Comparison of ENCODE assay signal across 16 mouse cellular contexts in the genomic region with DNA sequence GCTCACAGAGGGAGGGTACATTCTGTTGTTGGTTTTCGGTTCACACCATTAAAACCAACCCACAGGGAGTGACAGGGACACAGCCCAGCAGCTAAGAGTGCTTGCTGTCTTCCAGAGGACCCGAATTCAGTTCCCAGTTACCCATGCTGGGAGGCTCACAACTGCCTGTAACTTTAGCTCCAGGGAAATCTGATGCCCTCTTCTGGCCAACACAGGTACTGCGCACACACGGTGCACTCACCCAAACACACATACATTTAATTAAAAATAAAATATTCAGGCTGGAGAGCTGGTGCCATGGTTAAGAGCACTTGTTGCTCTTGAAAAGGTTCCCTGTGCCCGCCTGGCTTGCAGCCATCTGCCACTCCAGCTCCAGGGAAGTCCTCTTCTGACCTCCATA.
DNase-seq lines count a peak whose midpoint lies in the region; ATAC-seq and TF ChIP-seq lines count a peak whose summit lies in the region.
"Had no signal": no experiment of that assay in that cellular context is flagged by ENCODE, and none has a peak within 500 bp of the region (broad histone marks: within the 10 kb centered on the region; RNA-seq: fewer than 3 reads in every experiment).

No protein-coding gene starts in this region.

- no peak for TF ChIP-seq POLR2A in testis, adult 2 months (IDR thresholded peaks at IDR 0.05; ENCODE audit: control insufficient read depth, low read depth, low read length)

- H3K4me2 ChIP-seq in hindbrain, postnatal 0 days (ENCODE audit: low read depth, low read length) = no peak overlapping the region
- no peak overlapping the region for H3K4me2 ChIP-seq in hindbrain, embryonic 12.5 days (replicated peaks)
- H3K4me2 ChIP-seq: heart, embryonic 13.5 days; hindbrain, embryonic 13.5 days; limb, embryonic 12.5 days; midbrain, embryonic 12.5 days; neural tube, embryonic 12.5 days had no signal

- H3K4me3 ChIP-seq in hindbrain, postnatal 0 days (ENCODE audit: low read length) = no peak overlapping the region
- H3K4me3 ChIP-seq in hindbrain, embryonic 12.5 days = no peak overlapping the region
- H3K4me3 ChIP-seq in testis, adult 2 months (ENCODE audit: control insufficient read depth, low read depth, low read length) = no peak overlapping the region
- H3K4me3 ChIP-seq in embryonic facial prominence, embryonic 10.5 days = no peak overlapping the region
- H3K4me3 ChIP-seq: forebrain, embryonic 10.5 days; heart, embryonic 13.5 days; hindbrain, embryonic 13.5 days; limb, embryonic 12.5 days; midbrain, embryonic 12.5 days; neural tube, embryonic 12.5 days had no signal

- H3K36me3 ChIP-seq in hindbrain, postnatal 0 days (ENCODE audit: insufficient read depth, low read length) = no peaks in the 10 kb centered on the region
- no peaks in the 10 kb centered on the region for H3K36me3 ChIP-seq in hindbrain, embryonic 12.5 days
- no peaks in the 10 kb centered on the region for H3K36me3 ChIP-seq in testis, adult 2 months (ENCODE audit: control insufficient read depth, insufficient read depth, low read length)
- no peaks in the 10 kb centered on the region for H3K36me3 ChIP-seq in embryonic facial prominence, embryonic 10.5 days (replicated peaks)
- H3K36me3 ChIP-seq: forebrain, embryonic 10.5 days; heart, embryonic 13.5 days; hindbrain, embryonic 13.5 days; limb, embryonic 12.5 days; midbrain, embryonic 12.5 days; neural tube, embryonic 12.5 days had no signal

- 0 out of 2 replicates have a peak, but pooled peaks cover 8% of the 10 kb centered on the region for H3K27me3 ChIP-seq in hindbrain, postnatal 0 days (ENCODE audit: insufficient read depth, low read length)
- H3K27me3 ChIP-seq in hindbrain, embryonic 12.5 days = no peaks in the 10 kb centered on the region
- no peaks in the 10 kb centered on the region for H3K27me3 ChIP-seq in testis, adult 2 months (ENCODE audit: control insufficient read depth, insufficient read depth, low read length)
- peaks cover 37% of the 10 kb centered on the region for H3K27me3 ChIP-seq in embryonic facial prominence, embryonic 10.5 days (replicated peaks; ENCODE audit: low read depth, poor library complexity, severe bottlenecking)
- H3K27me3 ChIP-seq: midbrain, embryonic 12.5 days; neural tube, embryonic 12.5 days had no signal

- 92% methylated on average over 5 of the region's 5 CpGs for WGBS in hindbrain, postnatal 0 days
- 96% methylated on average over 5 of the region's 5 CpGs for WGBS in hindbrain, embryonic 12.5 days
- 94% methylated on average over 5 of the region's 5 CpGs for WGBS in embryonic facial prominence, embryonic 10.5 days

- no peak overlapping the region for H3K9ac ChIP-seq in hindbrain, postnatal 0 days (replicated peaks; ENCODE audit: low read length)
- H3K9ac ChIP-seq in hindbrain, embryonic 12.5 days = no peak overlapping the region
- H3K9ac ChIP-seq: heart, embryonic 13.5 days; hindbrain, embryonic 13.5 days; limb, embryonic 12.5 days; midbrain, embryonic 12.5 days; neural tube, embryonic 12.5 days had no signal

- TF ChIP-seq CTCF in hindbrain, postnatal 0 days (IDR thresholded peaks at IDR 0.05; ENCODE audit: low read depth) = peak; percentile 48; the same call in 1 of the 2 replicates
- peak; percentile 77 for TF ChIP-seq CTCF in testis, adult 2 months (IDR thresholded peaks at IDR 0.05; ENCODE audit: control insufficient read depth, insufficient read depth, insufficient replicate concordance, low read depth, low read length)

- DNase-seq in hindbrain, postnatal 0 days (ENCODE audit: low spot score) = no peak
- DNase-seq in testis, postnatal 10 days (ENCODE audit: low spot score) = no peak
- DNase-seq in c-Kit-positive CD71-positive TER-119-positive erythroid progenitor cells, embryonic 14.5 days (ENCODE audit: low spot score) = peak; percentile 16
- no peak for DNase-seq in embryonic facial prominence, embryonic 10.5 days (ENCODE audit: low spot score)
- DNase-seq: cerebellum, postnatal 10 days; kidney, postnatal 10 days; lung, postnatal 14 days had no signal

- H3K9me3 ChIP-seq in hindbrain, postnatal 0 days (ENCODE audit: low read length) = no peaks in the 10 kb centered on the region
- no peaks in the 10 kb centered on the region for H3K9me3 ChIP-seq in hindbrain, embryonic 12.5 days (replicated peaks)
- 0 out of 2 replicates have a peak, but pooled peaks cover 4% of the 10 kb centered on the region for H3K9me3 ChIP-seq in embryonic facial prominence, embryonic 10.5 days
- H3K9me3 ChIP-seq: hindbrain, embryonic 13.5 days; midbrain, embryonic 12.5 days; neural tube, embryonic 12.5 days had no signal

- H3K4me1 ChIP-seq in hindbrain, postnatal 0 days (ENCODE audit: insufficient read depth, low read length) = no peaks in the 10 kb centered on the region
- H3K4me1 ChIP-seq in hindbrain, embryonic 12.5 days = peaks cover 18% of the 10 kb centered on the region
- no peaks in the 10 kb centered on the region for H3K4me1 ChIP-seq in testis, adult 2 months (ENCODE audit: control insufficient read depth, insufficient read depth, low read length)
- H3K4me1 ChIP-seq in embryonic facial prominence, embryonic 10.5 days = peaks cover 18% of the 10 kb centered on the region
- H3K4me1 ChIP-seq: midbrain, embryonic 12.5 days had no signal

- H3K27ac ChIP-seq in hindbrain, postnatal 0 days = no peak overlapping the region
- no peak overlapping the region for H3K27ac ChIP-seq in hindbrain, embryonic 12.5 days
- H3K27ac ChIP-seq in testis, adult 2 months (ENCODE audit: control insufficient read depth, insufficient read depth, low read depth, low read length) = no peak overlapping the region
- no peak overlapping the region for H3K27ac ChIP-seq in embryonic facial prominence, embryonic 10.5 days (replicated peaks)
- H3K27ac ChIP-seq: forebrain, embryonic 10.5 days; heart, embryonic 13.5 days; hindbrain, embryonic 13.5 days; limb, embryonic 12.5 days; midbrain, embryonic 12.5 days; neural tube, embryonic 12.5 days had no signal

- no peak for ATAC-seq in hindbrain, postnatal 0 days
- ATAC-seq in hindbrain, embryonic 12.5 days (ENCODE audit: low FRiP score) = no peak
- ATAC-seq in frontal cortex, adult (ENCODE audit: low TSS enrichment) = no peak
